Mouse (Mus musculus): Measurements from ENCODE around the gene 1700016K19Rik. TPM values are rescaled to one million over a fixed set of nuclear protein-coding genes. Genes with fewer than 3 reads are reported as not detected.

The 1700016K19Rik gene
- 0.39 and 0.70 TPM in 2 replicates for polyA plus RNA-seq (2015; fragmentation: Nextera tagmentation; extraction: Ambion mirVana)

DNA sequence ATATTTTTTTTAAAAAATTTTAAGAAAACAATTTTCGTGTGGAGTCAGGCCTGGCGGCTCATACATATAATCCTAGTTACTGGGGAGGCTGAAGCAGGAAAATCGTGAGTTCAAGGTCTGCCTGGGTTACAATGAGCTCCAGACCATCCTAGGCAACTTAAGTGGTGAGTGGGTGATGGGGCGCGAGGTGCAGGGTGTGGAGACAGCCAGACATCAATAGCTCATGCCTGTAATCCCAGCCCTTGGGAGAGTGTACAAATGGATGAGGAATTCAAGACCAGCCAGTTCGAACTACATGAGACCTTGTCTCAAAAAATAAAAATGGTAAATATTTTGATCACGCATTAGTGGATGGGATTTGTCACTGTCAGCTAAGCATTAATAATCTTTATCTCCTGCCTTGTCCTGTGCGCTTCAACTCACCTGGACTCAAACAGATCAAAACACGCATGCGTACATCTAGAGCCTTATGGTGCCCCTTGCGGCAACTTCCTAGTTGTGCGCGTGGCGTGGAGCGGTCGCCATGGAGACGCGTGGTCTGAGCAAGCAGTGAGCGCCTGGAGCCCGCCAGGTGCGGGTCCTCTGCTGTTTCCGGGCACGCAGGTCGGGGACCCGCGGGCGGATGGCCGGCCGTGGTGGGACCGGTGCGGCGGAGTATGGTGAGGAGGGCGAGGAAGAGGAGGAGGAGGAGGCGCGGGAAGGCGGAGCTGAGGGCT, at the start of gene 1700016K19Rik:
Gene 1700016K19Rik (plus strand): TSS at position 473 of the 716 bp plus-strand sequence.
- peak; percentile 80 for ATAC-seq (ENCODE audit: low FRiP score, low TSS enrichment)
- H3K27ac ChIP-seq (ENCODE audit: low read length), result no peak within 1 kb of the TSS
- H3K9me3 ChIP-seq (ENCODE audit: low read length), result no peaks in the 10 kb centered on the region
- H3K36me3 ChIP-seq (ENCODE audit: insufficient read depth, low read length), result no peaks in the 10 kb centered on the region
- H3K9ac ChIP-seq (replicated peaks; ENCODE audit: low read length), result peak within 1 kb of the TSS; percentile 64
- peaks cover 4% of the 10 kb centered on the region; the same call in 1 of the 2 replicates for H3K4me1 ChIP-seq (ENCODE audit: insufficient read depth, low read length)
- H3K4me3 ChIP-seq (ENCODE audit: low read length), result peak within 1 kb of the TSS; percentile 64
- H3K27me3 ChIP-seq (ENCODE audit: insufficient read depth, low read length), result peaks cover 7% of the 10 kb centered on the region; the same call in 1 of the 2 replicates
- peak within 1 kb of the TSS; percentile 79 for H3K4me2 ChIP-seq (replicated peaks; ENCODE audit: low read depth, low read length)
- WGBS, result 13% methylated on average over 36 of the region's 36 CpGs

DNA sequence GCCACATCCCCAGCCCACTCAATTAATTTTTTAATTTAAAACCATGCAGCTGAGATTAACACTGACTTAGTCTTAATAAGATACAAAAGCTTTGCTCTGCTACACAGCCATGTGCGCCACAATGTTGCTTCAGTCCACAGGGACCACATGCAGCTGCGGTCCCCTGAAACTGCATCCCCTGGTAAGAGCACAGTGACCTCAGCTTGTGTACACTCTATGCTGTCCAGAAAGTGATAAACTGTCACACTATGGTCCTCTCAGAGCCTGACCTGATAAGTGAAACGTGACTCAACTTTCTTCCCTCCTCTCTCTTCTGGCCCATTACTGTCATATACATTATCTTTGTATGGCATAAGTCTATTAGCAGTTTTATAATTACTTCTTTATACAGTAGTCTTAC, 49.3 kb upstream of the 1700016K19Rik start:
- Histone ChIP-seq H3K27me3 (ENCODE audit: insufficient read depth, low read length) (no peaks in the 10 kb centered on the region), H3K36me3 (ENCODE audit: insufficient read depth, low read length) (no peaks in the 10 kb centered on the region), H3K4me3 (ENCODE audit: low read length) (no peak overlapping the region), H3K27ac (ENCODE audit: low read length) (no peak overlapping the region), H3K4me2 (replicated peaks; ENCODE audit: low read depth, low read length) (no peak overlapping the region), H3K9me3 (ENCODE audit: low read length) (no peaks in the 10 kb centered on the region), H3K9ac (replicated peaks; ENCODE audit: low read length) (no peak overlapping the region), H3K4me1 (ENCODE audit: insufficient read depth, low read length) (peaks cover 24% of the 10 kb centered on the region)
- WGBS, result 44% methylated on average over 3 of the region's 3 CpGs
- 0 out of 2 replicates have a peak, but pooled peaks have one; percentile 31 for ATAC-seq (ENCODE audit: low FRiP score, low TSS enrichment)

DNA sequence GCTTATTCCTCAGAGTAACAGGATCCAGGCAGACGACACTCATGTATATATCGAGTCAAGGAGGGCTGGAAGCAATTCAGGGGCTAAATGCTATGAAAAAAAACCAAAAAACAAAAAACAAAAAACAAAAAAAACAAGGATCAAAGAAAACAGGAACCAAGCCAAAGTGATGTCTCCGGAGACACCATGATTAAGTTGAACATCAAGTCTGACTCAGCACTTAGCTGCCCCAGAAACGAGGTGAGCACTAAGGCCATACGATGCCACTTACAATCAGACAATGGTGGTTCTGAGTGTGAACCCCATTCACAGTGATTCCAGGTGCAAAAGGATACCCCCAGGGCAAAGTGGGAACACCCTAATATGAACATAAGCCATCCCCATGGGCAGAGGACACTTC, 47.8 kb upstream of the 1700016K19Rik start:
- Histone ChIP-seq H3K4me2 (replicated peaks; ENCODE audit: low read depth, low read length) (no peak overlapping the region), H3K27ac (ENCODE audit: low read length) (no peak overlapping the region), H3K36me3 (ENCODE audit: insufficient read depth, low read length) (no peaks in the 10 kb centered on the region), H3K27me3 (ENCODE audit: insufficient read depth, low read length) (no peaks in the 10 kb centered on the region), H3K4me3 (ENCODE audit: low read length) (no peak overlapping the region), H3K9me3 (ENCODE audit: low read length) (no peaks in the 10 kb centered on the region), H3K9ac (replicated peaks; ENCODE audit: low read length) (no peak overlapping the region), H3K4me1 (ENCODE audit: insufficient read depth, low read length) (peaks cover 19% of the 10 kb centered on the region)
- 65% methylated on average over 5 of the region's 5 CpGs for WGBS
- ATAC-seq (ENCODE audit: low FRiP score, low TSS enrichment), result no peak

GRCm38 (mm10) chr11:75954896-75955295, 44.8 kb upstream of the 1700016K19Rik start:
- Histone ChIP-seq H3K9ac (replicated peaks; ENCODE audit: low read length) (no peak overlapping the region), H3K27me3 (ENCODE audit: insufficient read depth, low read length) (no peaks in the 10 kb centered on the region), H3K4me3 (ENCODE audit: low read length) (no peak overlapping the region), H3K36me3 (ENCODE audit: insufficient read depth, low read length) (no peaks in the 10 kb centered on the region), H3K4me1 (ENCODE audit: insufficient read depth, low read length) (peaks cover 6% of the 10 kb centered on the region), H3K4me2 (replicated peaks; ENCODE audit: low read depth, low read length) (no peak overlapping the region), H3K9me3 (ENCODE audit: low read length) (no peaks in the 10 kb centered on the region), H3K27ac (ENCODE audit: low read length) (no peak overlapping the region)
- 92% methylated on average over 9 of the region's 9 CpGs for WGBS
- no peak for ATAC-seq (ENCODE audit: low FRiP score, low TSS enrichment)

- no peak overlapping the region for H3K9ac ChIP-seq (replicated peaks; ENCODE audit: low read length)
- peaks cover 6% of the 10 kb centered on the region for H3K4me1 ChIP-seq (ENCODE audit: insufficient read depth, low read length)
- no peak overlapping the region for H3K4me3 ChIP-seq (ENCODE audit: low read length)
- H3K27me3 ChIP-seq (ENCODE audit: insufficient read depth, low read length), result no peaks in the 10 kb centered on the region
- H3K27ac ChIP-seq (ENCODE audit: low read length), result no peak overlapping the region
- no peak for ATAC-seq (ENCODE audit: low FRiP score, low TSS enrichment)
- no peak overlapping the region for H3K4me2 ChIP-seq (replicated peaks; ENCODE audit: low read depth, low read length)
- no peaks in the 10 kb centered on the region for H3K9me3 ChIP-seq (ENCODE audit: low read length)
- no peaks in the 10 kb centered on the region for H3K36me3 ChIP-seq (ENCODE audit: insufficient read depth, low read length)
- WGBS, result 43% methylated on average over 8 of the region's 8 CpGs
Observed at GRCm38 (mm10) chr11:75956651-75957050, 43.1 kb upstream of the 1700016K19Rik start.

GRCm38 (mm10) chr11:75957124-75957832, 42.4 kb upstream of the 1700016K19Rik start:
- no peak for ATAC-seq (ENCODE audit: low FRiP score, low TSS enrichment)
- H3K4me3 ChIP-seq (ENCODE audit: low read length), result no peak overlapping the region
- H3K27me3 ChIP-seq (ENCODE audit: insufficient read depth, low read length), result no peaks in the 10 kb centered on the region
- H3K9me3 ChIP-seq (ENCODE audit: low read length), result no peaks in the 10 kb centered on the region
- no peak overlapping the region for H3K27ac ChIP-seq (ENCODE audit: low read length)
- 70% methylated on average over 17 of the region's 17 CpGs for WGBS
- no peaks in the 10 kb centered on the region for H3K36me3 ChIP-seq (ENCODE audit: insufficient read depth, low read length)
- H3K9ac ChIP-seq (replicated peaks; ENCODE audit: low read length), result no peak overlapping the region
- peaks cover 6% of the 10 kb centered on the region for H3K4me1 ChIP-seq (ENCODE audit: insufficient read depth, low read length)
- H3K4me2 ChIP-seq (replicated peaks; ENCODE audit: low read depth, low read length), result no peak overlapping the region

GRCm38 (mm10) chr11:75961782-75962181, 37.9 kb upstream of the 1700016K19Rik start:
- Histone ChIP-seq H3K27me3 (ENCODE audit: insufficient read depth, low read length) (peaks cover 5% of the 10 kb centered on the region; the same call in 1 of the 2 replicates), H3K36me3 (ENCODE audit: insufficient read depth, low read length) (no peaks in the 10 kb centered on the region), H3K4me3 (ENCODE audit: low read length) (no peak overlapping the region), H3K4me2 (replicated peaks; ENCODE audit: low read depth, low read length) (no peak overlapping the region), H3K9ac (replicated peaks; ENCODE audit: low read length) (no peak overlapping the region), H3K9me3 (ENCODE audit: low read length) (no peaks in the 10 kb centered on the region), H3K4me1 (ENCODE audit: insufficient read depth, low read length) (peaks cover 26% of the 10 kb centered on the region), H3K27ac (ENCODE audit: low read length) (no peak overlapping the region)
- WGBS, result 90% methylated on average over 7 of the region's 7 CpGs
- ATAC-seq (ENCODE audit: low FRiP score, low TSS enrichment), result no peak

DNA sequence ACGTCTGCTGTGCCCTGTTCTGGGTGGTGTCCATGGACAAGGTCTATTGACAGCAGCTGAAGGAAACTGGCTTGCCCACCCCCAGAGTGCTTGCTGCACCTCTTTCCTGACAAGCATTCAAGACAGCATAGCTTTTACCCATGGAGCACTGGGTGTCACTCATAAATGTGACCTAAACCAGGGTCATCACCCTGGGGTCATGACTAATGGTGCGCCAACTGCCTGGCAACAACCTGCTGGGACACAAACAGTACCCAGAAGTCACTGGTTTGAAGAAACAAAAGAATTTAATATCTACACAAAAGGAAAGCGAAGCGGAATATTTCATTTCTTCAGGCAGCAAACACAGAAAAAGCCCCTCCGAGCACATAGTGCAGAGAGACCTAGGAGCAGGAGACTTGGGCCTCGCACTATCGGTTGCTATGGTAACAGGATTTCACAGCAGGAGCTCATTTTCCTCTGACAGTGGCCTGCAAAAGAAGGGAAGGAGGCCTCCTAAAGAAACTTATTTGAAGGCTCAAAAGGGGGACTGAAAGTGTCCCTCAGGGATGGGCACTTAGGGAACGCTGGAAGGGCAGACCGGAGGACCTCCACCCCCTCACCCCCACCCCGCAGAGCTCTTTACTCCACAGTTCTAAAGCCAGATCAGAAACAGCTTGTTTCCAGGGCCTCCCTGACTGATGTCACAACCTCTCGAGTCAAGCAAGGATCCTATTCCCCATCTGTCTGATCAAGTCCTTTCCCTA, 35.8 kb upstream of the 1700016K19Rik start:
- H3K27ac ChIP-seq (ENCODE audit: low read length), result no peak overlapping the region
- no peak for ATAC-seq (ENCODE audit: low FRiP score, low TSS enrichment)
- H3K9ac ChIP-seq (replicated peaks; ENCODE audit: low read length), result no peak overlapping the region
- peaks cover 24% of the 10 kb centered on the region for H3K4me1 ChIP-seq (ENCODE audit: insufficient read depth, low read length)
- H3K36me3 ChIP-seq (ENCODE audit: insufficient read depth, low read length), result no peaks in the 10 kb centered on the region
- no peak overlapping the region for H3K4me2 ChIP-seq (replicated peaks; ENCODE audit: low read depth, low read length)
- peaks cover 5% of the 10 kb centered on the region; the same call in 1 of the 2 replicates for H3K27me3 ChIP-seq (ENCODE audit: insufficient read depth, low read length)
- H3K9me3 ChIP-seq (ENCODE audit: low read length), result no peaks in the 10 kb centered on the region
- 31% methylated on average over 11 of the region's 11 CpGs for WGBS
- no peak overlapping the region for H3K4me3 ChIP-seq (ENCODE audit: low read length)

- no peak overlapping the region for H3K4me3 ChIP-seq (ENCODE audit: low read length)
- peaks cover 5% of the 10 kb centered on the region; the same call in 1 of the 2 replicates for H3K27me3 ChIP-seq (ENCODE audit: insufficient read depth, low read length)
- H3K4me1 ChIP-seq (ENCODE audit: insufficient read depth, low read length), result peaks cover 24% of the 10 kb centered on the region
- no peaks in the 10 kb centered on the region for H3K9me3 ChIP-seq (ENCODE audit: low read length)
- ATAC-seq (ENCODE audit: low FRiP score, low TSS enrichment), result no peak
- H3K9ac ChIP-seq (replicated peaks; ENCODE audit: low read length), result no peak overlapping the region
- no peak overlapping the region for H3K4me2 ChIP-seq (replicated peaks; ENCODE audit: low read depth, low read length)
- no peaks in the 10 kb centered on the region for H3K36me3 ChIP-seq (ENCODE audit: insufficient read depth, low read length)
- WGBS, result 73% methylated on average over 4 of the region's 4 CpGs
- no peak overlapping the region for H3K27ac ChIP-seq (ENCODE audit: low read length)
Observed at GRCm38 (mm10) chr11:75964476-75964730, 35.3 kb upstream of the 1700016K19Rik start.

Measured in kidney, embryonic 16.5 days (tissue).